Mouse (Mus musculus) naive thymus-derived CD4-positive, alpha-beta T cell, adult 2 months (primary cell): ENCODE data around the gene Tcaim.
A peak's percentile ranks its signal among the peaks of the same experiment; 100 is the strongest.
"Not testable (repeated sequence)": the region's sequence is repeated elsewhere in the genome, so short reads cannot be mapped to it uniquely, and the experiment has no call there.

Experiments
- DNase-seq: peaks from one replicate; pipeline ENCODE4 v3.0.0-alpha.2; 2011; ENCODE audit warnings: low read depth

Gene Tcaim

GRCm38 (mm10) chr9:122854526-122854925 lies 49.2 kb downstream of the Tcaim start:
- no peak for DNase-seq

DNA sequence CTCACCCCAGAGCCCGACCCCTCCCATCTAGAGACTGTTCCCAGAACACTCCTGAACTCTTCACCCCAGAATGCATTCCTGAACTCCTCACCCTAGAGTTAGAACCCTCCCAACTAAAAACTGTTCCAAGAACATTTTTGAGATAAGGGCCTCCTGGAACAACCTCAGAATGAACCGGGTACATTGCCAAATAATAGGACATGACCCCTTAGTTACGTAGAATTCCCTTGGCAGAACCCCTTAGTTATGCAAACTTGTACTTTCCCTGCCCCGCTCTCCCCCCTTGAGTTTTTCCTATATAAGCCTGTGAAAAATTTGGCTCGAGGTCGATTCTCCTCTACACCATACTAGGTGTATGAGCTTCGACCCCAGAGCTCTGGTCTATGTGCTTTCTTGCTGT lies 49.8 kb downstream of the Tcaim start:
- not testable (repeated sequence) for DNase-seq

GRCm38 (mm10) chr9:122855617-122856016 lies 50.3 kb downstream of the Tcaim start:
- DNase-seq, result no peak

DNA sequence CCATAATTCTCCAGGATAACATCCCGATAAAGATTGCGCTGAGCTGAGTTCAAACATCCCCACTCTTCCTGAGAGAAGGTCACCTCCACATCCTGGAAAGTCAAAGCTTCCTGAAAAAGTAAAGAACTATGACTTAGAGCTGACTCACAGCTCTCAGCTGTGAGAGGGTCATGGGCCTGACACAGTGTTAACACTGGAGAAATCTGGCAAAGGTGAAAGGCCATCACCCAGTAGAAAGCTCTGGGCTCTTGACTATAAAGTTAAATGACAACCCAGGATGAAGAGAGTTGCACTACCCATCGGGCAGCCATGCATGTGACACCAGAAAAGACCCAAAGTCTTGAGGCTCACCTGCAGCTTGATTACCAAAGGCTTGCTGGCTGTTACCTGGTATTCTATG lies 51.4 kb downstream of the Tcaim start:
- DNase-seq, result no peak

DNA sequence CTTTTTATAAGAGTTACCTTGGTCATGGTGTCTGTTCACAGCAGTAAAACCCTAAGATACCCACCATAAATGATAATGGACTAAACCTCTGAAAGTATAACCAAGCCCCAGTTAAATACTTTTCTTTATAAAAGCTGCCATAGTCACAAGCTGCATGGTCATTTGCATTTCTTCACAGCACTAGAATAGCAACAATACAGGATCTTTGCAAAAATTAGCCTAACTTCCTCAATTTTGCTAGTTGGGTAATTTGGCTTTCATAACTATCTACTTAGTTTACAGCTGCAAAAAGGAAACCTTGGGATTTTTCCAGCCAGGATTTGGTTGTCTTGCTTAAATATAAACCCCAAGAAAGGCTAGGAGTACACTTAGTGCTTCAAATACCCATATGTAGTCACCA lies 55.4 kb downstream of the Tcaim start:
- DNase-seq, result no peak

DNA sequence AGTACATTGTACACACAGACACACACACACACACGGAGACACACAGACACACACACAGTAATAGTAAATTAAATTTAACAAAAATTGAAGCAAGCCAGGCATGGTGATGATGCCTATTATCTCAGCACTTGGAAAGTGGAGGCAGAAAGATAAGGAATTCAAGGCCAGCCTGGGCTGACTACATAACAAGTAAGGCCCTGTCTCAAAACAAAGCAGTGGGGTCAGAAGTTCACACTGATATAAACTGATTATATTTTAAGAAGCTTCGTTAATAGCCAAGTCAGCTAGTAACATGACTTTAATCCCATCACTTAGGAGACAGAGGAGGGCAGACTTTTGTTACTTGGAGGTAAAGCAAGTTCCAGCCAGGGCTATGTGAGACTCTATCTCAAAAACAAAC lies 58.4 kb downstream of the Tcaim start:
- no peak for DNase-seq

DNA sequence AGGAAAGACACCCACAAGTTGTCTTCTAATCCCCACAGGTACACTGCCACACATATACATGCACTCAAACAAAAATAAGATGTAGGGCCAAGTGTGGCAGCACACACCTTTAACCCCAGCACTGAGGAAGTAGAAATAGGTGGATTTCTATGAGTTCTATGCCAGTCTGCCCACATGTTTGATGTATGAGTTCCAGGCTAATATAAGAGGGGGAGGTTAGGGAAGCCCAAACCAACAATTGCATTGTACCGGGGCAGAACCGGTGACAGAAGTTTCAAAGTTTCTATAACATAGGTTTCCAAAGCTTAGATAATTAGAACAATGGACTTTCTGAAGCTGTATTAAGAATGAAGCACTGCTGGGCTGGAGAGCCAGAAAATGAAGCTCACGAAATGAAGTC lies 59.5 kb downstream of the Tcaim start:
- peak; percentile 20 for DNase-seq

DNA sequence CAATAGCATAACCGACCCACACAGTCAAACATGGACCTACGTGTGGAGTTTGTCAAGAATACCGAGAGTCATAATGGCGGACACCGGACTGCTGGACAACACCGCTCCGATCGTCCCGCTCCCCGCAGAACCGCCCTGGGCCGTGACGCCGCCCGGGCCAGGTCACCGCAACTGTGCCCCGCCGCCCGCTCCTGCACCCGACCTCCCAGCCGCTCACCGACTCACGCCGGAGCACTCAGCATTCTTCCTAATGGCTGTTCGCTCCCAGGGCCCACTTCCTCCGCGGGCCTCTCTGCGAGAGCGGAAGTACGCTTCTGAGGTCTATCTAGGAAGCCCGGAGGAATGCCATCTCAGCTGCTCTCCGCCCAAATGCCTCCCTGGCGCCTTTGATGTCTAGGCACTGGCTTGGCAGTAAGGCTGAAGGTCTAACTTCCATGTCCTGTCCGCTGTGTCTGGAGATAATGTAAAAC lies 60.4 kb downstream of the Tcaim start, which contains the start of gene Zfp445:
Zfp445 (minus strand) TSS at position 310 of the 470 bp plus-strand sequence.
- DNase-seq, result peak; percentile 89

DNA sequence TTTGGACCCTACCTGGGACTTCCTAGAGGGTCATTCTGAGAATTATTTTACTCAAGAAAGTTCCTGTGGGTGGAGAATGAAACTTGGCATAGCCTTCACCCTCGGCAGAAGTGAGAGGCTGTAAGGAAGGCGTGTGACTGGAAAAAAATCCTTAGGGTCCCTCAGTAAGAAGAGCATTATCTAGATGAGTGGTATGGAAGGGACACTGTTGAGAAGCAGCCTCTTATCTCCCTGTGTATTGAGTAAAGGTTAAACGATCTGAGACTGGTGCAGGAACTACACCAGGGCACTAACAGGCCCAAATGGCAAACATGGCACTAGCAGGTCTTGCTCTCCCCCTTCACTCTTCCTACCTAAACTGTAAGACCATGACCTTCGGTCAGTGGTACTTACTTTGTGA lies 60.9 kb downstream of the Tcaim start:
- no peak for DNase-seq

- DNase-seq, result no peak
Measured at GRCm38 (mm10) chr9:122872595-122872994, 67.3 kb downstream of the Tcaim start.

DNA sequence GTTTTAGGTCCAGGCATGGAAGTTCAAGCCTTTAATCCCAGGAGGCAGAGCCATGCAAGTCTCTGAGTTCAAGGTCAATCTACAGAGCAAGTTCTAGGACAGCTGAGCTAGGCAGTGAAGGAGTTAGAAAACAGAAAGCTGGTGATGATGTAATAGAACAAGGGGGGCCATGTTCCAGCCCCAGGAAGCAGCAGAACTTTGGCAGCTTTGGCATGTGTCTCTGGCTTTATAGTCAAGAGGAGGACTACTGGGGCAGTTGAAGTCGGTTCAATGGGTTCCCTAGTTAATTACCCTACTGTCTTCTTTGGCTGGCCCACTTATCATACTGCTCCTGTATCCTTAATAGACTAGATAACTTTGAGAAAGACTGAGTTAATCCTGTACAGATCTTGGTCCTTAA lies 69.3 kb downstream of the Tcaim start:
- DNase-seq, result no peak

- DNase-seq, result no peak
Measured at GRCm38 (mm10) chr9:122875145-122875544, 69.8 kb downstream of the Tcaim start.

DNA sequence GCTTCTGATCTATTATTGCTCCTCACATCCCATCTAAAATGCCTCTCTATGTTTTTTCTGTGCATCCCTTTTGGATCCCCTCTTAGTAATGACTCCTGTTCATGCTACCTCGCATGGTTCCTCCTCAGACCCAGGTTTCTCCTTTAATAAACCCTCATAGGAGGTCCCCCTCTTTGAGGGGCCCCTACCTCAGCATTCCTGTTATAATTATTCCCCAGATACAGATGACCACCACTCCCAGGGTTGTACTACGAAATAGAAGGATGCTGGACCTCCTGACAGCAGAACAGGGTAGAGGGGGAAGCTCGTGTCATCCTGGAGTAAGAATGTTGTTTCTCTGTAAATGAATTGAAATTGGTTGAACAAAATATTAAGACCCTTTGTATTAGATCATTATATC lies 80.0 kb downstream of the Tcaim start, which contains the start of gene Zkscan7:
Zkscan7 (plus strand) TSS at position 301 of the 400 bp plus-strand sequence.
- DNase-seq, result no peak
